Mouse (Mus musculus): ENCODE measurements at regions not wholly inside any gene's neighbourhood (a gene's known extent, or its start where the extent isn't known, plus 50 kb on each side); places are given as distances from the start of the nearest gene placed in this dataset.

DNA sequence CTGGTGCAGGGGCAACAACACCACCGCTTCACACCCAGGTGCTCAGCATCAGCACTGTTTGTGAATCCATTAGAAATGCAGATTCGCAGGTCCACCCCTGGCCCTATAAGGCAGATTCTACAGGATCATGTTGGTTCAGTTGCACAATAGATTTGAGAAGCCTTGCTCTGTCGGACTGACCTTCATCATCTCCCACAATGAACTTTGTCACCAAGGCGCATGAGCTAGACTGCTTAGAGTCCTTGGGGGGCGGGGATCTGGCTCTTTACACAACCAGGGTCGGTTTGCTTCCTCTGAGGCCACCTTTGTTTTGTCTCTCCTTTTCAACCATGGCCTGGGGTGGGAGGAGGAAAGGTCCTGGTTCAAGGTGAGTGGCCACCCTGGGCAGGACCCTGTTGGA lies 209.7 kb downstream of the Igsf11 start:
- DNase-seq (ENCODE audit: low read depth, low spot score) = no peak

DNA sequence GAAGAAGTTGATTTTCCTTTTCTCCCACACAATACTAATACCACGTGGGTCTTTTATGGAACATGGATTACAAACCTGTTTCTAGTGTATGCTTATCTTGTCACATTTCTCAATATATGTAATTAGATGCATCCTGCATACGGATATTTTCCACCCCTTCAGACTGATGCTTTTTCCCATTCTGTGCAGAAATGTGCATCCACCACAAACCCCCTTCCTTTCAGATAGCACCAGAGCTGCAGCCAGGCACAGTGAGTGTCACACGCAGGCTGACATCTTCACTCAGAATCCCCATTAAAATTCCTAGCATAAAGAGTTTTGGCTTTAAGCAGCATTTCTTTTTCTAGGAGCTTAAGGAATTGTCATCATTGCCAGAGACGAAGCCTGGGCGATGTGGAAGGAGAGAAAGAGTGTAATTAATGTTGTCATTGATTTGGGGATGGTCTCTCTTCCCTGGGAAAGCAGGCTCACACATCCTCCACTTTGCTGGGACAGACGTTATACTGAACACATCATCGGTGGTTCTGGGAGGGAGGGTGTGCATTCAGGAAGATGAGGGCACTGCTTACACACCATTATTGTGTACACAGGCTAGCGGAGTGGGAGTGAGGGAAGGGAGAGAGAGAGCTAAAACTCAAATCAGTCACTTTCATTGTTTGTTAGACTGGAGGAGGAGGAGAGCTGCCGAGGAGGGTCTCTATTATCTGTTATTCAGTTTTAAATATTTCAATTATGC lies 211.1 kb downstream of the Igsf11 start:
- no peak for DNase-seq (ENCODE audit: low read depth, low spot score)

DNA sequence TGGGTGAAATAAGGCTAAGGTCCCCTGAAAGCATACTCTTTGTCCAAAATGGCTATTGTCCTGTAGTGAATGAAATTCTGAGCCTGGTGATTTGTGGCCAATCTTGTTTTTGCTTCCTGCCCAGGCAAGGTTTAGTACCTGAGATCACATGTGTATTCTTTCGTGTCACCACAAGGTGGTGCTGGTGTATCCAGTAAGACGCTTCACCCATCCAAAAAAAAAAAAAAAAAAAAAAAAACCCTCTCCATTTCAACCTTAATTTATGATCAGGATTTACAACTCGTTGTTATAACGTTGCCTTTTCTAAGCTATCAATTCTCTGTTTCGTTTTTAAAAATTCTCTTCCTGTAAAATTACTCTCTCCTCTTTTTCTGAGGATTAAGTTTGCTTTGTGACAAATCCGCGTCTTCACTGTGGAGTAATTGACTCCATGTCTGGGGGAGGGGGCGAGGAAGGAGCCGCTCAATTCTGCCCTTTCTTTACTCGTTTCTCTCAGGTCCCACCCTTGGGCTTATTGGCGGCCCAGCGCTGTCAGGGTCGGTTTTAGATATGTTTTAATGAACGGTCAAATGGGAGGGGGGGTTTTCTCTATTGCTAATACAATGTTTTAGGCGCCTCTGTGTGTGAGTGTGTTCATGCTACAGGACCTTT lies 217.0 kb downstream of the Igsf11 start:
- peak; percentile 85 for DNase-seq (ENCODE audit: low read depth, low spot score)

DNA sequence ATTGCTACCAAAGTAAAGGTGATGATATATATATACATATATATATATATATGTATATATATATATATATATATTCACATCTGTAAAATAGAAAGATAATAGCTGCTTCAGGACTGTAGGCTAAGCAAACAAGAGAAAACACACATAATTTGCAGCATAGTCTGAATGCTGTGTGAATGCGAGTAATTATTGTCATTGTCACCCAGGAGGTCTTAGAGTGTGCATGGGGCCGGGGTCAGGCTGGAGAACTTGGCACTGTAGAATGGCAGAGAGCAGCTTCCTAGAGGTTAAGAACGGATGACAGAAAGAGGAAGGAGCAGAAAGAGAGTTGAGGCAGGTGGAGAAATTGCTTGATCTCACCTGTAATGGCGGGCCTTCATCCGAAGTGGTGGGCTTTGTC lies 217.6 kb downstream of the Igsf11 start:
- DNase-seq (ENCODE audit: low read depth, low spot score) = no peak

DNA sequence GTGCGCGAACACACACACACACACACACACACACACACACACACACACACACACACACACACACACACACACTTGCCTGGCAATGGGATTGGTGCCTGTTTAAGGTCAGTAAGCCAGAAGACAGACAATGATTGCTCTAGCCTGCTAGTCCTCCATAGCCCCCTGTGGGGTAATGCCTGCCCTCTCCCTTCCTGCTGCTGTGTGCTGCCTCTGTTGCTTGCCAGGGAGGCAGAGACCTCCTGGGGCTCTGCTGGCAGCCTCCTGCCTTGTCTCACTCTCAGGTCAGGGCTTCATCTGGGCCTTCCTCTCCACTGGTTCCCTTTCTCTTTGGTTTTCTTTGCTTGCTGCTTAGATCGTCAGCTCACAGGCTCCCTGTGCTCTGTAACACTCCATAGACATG lies 225.6 kb downstream of the Igsf11 start:
- DNase-seq (ENCODE audit: low read depth, low spot score) = no peak

DNA sequence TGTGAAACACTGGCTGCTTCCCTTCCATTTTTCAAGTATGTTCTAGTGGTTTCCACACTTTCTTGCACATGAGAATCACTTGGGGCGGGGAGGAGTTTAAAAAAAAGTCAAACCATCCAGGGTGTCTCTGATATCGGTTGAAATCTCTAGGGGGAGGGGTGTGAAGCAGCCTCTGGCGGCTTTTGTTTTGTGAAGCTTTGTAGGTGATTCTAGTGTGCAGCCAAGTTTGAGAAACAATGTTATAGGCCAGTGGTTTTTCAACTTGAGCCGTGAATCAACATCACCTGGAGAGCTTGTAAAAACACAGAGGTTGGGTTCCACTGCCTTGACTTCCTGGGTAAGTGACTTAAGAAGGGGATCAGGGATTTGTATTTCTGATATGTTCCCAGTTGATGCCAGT lies 227.3 kb downstream of the Igsf11 start:
- no peak for DNase-seq (ENCODE audit: low read depth, low spot score)

DNA sequence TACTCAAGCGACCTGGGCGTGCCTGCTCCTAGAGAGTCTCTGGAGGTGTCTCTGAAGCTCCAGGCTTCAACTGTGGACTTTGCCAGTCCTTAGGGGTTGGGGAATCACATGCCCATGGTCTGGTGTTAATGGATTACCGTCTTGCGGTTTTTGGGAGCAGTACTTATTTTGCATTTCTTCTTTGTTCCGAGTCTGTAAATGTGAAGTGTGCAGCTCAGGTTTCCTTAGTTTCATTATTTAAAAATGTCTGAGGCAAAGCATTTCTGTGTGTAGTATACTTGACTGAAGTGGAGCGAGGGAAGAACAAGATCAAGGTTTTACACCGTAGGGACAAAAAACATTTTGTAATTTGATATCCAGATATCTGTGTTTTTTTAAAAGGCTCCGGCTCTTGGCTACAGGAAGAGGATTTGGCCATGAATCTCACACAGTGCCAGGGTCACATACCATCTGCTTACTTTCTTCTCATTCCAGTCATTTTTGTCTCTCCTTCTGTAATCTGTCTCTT lies 231.0 kb downstream of the Igsf11 start:
- no peak for DNase-seq (ENCODE audit: low read depth, low spot score)

DNA sequence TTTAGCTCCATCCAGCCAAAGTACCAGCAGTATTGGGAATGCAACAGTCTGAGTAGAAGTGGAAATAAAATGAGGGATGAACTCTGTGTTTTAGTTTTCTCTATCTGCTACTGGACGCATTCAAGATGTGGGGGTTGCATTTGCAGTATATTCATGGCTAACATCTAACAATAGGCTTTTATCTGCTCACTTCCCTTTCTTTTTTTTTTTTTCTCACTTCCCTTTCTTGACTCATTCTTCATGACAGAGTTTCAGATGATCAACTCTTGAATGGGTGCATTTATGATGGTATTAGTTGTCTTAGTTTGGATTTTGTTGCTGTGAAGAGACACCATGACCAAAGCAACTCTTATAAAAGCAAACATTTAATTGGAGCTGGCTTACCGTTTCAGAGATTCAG lies 240.0 kb downstream of the Igsf11 start:
- no peak for DNase-seq (ENCODE audit: low read depth, low spot score)

DNA sequence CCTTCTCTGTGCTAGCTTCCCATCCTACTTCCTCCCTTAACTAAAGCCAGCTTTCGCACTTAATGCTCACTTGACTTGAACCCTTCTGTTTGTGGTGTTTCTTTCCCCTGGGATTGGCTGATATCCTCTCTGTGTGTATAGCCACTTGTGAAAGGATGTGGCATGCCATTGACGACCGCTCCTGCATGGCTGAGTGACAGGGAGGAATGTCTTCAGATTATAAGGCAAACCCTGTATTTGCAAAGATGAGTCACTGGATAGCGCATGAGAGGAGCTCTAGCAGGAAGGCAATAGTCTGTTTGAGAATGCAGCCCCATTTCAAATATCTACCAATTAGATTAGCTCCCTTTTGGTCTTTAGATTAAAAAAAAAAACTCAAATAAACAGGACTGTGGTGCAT lies 243.3 kb downstream of the Igsf11 start:
- DNase-seq (ENCODE audit: low read depth, low spot score) = no peak

DNA sequence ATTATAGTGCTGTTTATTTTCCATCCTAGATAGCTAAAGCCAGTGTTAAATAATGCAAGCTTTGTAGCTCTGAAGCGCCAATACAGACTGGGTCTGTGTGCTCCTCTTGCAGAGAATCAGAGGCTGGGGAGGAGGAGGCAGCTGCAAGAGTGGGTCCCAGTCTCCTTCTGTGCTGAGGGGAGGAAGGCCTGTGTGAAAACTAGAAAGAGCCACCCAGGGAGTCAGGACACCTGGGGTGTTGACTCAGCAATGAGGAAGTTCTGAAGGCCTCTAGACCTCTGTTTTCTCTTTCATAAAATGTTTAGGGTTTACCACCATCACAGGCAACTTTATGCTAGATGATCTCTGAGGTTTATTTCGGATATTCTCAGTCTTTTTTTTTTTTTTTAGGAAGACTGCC lies 254.7 kb downstream of the Igsf11 start:
- DNase-seq (ENCODE audit: low read depth, low spot score) = peak; percentile 40

DNA sequence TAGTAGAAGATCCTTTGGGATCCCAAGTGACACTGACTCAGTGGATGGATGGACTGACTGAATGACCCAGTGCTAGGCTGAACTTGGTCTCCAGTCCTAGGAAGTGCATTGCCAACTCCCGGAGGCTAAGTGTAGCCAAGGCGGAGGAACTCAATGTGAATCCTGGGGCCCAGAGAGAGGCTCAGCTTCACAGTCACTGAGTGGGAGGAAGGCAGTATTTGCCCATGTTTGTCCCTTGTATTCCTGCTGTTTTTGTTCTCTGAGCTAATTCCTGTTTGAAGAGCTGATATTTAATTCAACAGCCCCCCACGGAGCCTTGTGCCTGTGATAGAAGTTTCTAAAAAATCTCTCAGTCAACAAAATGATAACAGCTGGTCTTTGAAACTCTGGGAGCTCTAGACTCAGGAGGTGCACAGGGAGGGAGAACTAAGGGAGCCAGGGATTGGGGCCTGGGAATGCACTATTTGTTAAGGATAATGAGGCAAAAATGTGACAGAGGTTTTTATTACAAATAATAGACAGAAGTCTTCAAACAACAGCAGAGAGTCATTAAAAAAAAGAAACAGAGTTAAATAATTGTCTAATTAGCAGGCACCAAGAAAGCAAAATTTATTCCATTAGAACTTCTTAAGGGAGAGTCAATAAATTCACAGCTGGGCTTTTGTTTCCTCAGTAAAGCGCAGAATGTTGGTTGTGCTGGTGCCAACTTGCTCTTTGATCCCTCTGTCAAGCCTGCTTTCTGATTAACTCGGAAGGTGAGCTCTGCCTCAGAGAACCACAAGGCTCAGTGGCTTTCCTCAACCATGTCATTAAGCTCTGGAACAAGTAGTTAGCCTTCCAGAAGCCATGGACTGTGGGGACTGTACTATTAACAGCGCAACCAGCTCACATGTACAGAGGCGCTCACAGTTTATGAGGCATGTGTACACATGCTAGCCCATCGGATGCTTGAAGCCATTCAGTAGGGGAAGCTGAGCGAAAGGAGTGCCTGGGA lies 259.2 kb downstream of the Igsf11 start:
- DNase-seq (ENCODE audit: low read depth, low spot score) = peak; percentile 42

DNA sequence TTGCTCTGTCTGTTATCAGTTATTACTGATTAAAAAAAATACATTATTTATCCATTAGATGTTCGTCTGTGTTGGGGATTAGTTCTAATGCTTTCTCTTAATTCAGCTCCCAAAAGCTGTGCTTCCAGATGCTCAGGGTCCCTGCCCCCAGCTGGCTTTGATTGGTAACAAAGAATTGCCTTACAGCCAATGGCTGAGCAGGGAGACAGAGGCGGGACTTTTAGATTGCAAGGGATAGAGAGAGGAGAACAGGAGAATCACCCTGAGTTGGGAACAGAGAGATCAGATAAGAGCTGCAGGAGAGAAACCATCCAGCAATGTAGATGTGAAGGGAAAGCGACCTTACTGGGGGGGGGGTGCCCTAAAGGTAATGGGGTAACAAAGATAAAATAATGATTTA lies 266.4 kb downstream of the Igsf11 start:
- no peak for DNase-seq (ENCODE audit: low read depth, low spot score)

DNA sequence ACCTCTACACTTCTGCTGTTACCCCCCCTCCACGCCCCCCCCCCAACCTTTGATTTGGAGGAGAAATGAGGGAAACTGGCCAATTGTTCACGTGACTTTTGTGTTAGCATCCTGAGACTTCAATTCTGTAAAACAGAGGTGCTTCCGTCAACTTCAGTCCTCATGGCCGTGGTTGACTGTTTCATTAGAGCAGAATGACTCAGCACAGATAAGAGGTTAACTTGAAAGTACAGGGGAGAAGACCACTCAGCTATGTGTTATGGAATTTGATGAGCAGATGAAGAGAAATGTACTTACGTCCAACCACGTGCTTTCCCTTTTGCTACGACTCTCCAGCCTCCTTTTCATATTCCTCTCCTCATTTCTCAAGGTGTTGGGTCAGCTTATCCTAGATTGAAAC lies 267.3 kb downstream of the Igsf11 start:
- no peak for DNase-seq (ENCODE audit: low read depth, low spot score)

DNA sequence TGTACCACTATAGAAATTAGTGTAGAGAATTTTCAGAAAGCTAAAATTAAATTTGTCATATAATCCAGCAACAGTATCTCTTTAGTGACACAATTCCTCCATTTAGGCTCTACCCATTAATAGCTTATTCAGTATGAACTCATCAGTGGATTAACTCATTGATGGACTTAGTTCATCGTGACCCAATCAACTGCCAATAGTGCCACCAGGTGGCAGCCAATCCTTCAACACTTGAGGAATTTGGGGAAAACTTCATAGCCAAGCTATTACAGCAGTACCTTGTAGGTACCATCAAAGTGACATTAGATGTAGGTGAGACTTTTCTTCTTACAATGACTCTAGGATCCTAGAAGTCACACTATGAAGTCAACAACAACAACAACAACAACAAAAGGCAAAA lies 270.2 kb downstream of the Igsf11 start:
- peak; percentile 46 for DNase-seq (ENCODE audit: low read depth, low spot score)

DNA sequence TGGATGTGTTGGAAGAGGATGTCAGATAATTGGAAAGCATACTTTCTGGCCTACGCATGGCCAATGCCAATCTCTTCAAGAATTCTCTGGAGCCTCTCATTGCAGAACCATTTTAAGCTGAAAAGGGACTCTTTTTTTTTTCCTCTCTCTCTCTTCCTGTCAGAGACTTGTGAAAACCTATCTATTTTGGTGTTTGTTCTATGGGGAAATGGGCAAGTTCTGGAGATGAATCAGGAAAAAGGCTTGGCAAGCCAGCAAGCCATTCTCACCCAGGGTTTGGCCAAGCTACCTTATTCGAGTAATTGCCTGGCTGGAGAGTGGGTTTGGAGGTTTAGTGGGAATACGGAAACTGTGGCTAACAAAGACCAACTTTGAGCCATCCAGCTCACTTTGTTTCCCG lies 299.4 kb downstream of the Igsf11 start:
- peak; percentile 50 for DNase-seq (ENCODE audit: low read depth, low spot score)

DNA sequence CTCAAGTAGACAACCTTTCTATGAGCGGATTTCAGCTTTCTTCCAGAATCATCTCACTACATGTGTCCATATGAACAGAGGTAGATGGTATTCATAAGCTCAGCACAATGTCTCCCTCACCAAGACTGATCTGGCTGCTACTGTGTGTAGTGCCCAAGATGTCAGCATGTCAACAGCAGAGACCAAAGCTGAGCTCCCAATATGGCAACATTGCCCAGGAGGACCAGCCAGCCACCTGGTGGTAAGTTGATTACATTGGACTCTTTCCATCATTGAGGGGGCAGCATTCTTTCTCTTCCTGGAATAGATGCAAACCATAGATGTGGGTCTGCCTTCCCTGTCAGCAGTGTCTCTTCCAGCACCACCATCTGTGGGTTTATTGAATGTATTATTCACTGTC lies 303.0 kb downstream of the Igsf11 start:
- DNase-seq (ENCODE audit: low read depth, low spot score) = peak; percentile 55

DNA sequence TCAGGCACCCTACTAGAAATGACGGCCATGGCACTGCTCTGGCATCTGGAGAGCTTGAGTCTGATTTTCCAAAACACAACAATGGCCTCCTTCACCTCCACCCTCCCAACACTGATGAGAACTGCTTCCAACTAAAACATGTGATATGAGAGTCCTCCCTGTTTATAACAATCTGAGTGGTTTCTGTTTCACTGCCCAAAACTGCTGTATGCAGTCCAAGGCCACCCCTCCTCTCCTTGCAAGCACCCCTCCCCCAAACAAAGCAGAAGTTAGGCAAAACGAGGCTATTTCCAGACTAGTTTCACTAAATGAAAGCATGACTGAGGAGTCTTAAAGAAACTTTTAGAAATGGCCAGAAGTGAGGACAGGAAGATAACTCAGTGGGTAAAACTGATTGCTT lies 304.4 kb downstream of the Igsf11 start:
- DNase-seq (ENCODE audit: low read depth, low spot score) = no peak

DNA sequence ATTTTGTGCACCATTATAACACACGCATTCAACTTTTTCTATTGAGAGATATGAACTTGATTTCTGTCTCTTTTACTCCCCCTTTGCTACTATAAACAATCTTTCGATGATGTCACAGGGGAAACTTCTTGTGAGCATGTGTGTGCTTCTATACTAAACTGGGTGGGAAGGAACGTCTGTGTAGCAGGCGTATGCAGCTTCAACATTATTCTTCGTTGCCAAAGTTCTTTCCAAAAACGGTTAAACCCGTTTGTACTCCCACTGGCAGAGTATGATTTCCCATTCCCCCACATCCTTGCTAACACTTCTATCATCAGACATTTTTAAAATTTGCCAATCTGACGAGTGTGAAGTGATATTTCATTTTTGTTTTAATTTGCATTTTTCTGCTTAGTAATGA lies 331.1 kb downstream of the Igsf11 start:
- peak; percentile 78 for DNase-seq (ENCODE audit: low read depth, low spot score)

DNA sequence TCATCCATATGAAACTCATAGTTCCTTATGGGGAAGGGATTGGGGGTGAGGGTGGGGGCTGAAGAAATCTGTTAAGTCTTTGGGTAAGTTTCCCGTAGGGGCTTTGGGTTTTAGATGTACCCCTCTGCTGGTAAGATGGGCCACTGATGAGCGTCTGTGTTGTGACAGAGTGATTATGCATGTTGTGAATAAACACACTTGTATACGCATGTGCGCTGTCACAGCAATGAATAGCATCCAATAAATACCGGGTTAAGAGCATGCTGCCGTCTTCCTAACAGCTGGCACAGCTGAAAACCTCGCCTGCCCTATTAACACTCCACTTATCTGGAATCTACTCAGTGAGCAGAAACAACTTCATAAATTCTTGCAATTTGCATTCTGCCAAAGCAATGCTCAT lies 337.0 kb downstream of the Igsf11 start:
- no peak for DNase-seq (ENCODE audit: low read depth, low spot score)

DNA sequence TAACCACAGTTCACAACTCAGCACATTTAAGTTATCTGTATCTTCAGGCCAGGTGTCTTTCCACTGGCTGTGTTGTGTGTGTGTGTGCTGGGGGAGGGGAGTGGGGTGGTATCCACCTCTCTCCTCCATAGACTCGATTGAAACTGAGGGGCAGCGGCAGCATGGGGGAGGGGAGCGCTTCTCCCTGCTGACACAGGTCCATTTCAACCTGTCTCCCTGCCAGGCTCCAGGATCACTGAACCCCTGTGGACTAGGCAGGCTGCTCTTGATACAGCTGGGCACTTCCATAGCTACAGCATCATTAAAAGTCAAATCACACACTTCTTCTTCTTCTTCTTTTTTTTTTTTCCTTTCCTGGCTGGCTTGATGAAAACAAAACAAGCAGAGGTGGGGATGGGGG lies 338.0 kb downstream of the Igsf11 start:
- no peak for DNase-seq (ENCODE audit: low read depth, low spot score)

DNA sequence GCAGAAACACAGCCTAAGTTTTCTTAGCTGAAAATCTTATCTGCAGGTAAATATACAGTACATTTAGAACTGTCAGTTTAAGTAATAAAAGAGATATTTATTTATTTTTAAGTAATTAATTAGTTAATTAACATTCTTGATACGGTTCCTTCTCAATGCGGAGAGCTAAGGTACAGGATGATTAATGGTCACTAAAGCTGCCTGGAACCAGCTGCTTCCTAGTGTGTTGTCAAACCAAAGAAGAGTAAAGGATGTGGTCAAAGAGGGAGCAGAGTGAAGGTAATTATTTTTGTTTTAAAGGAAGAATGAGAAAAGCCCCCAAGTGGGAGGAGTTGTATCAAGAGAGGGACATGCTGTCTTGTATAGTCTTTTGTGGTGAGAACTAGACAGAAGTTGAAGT lies 341.8 kb downstream of the Igsf11 start:
- DNase-seq (ENCODE audit: low read depth, low spot score) = no peak

DNA sequence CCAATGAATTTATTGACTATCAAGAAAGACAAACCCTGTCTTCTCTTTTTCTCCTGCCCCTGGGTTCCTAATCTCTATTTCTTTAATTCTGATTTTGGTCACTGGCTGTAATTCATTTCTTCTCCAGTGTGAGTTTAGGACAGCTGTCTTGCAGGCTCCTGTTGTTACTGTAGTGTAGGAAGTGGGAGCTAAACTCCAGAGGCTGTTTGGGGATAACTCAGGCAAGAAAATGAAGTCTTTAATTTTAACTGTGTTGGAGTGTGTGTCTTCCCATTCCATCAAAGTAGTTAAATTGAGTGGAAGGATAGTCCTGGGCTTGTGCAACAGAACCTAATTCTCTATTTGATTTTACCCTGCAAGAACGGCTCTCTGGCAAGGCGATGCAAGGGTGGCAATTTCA lies 381.0 kb downstream of the Igsf11 start:
- DNase-seq (ENCODE audit: low read depth, low spot score) = peak; percentile 23

Data from brain, adult 2 months (tissue).